Mouse (Mus musculus) C2C12 (cell line): ENCODE results near the gene Acad11. TPM values are rescaled to one million over a fixed set of nuclear protein-coding genes. Genes with fewer than 3 reads are reported as not detected.

ENCODE experiments used
- H3K27me3 ChIP-seq: one replicate; pipeline ENCODE4 v1.6.1; 2011; ENCODE audit not compliant: control insufficient read depth, insufficient read depth, insufficient read length
- H3K36me3 ChIP-seq: one replicate; pipeline ENCODE4 v1.6.1; 2011; ENCODE audit not compliant: control insufficient read depth, insufficient read depth
- H3K4me3 ChIP-seq: one replicate; pipeline ENCODE4 v1.5.1; 2011; ENCODE audit warnings: mild to moderate bottlenecking, control low read depth; ENCODE audit not compliant: poor library complexity, insufficient read depth, severe bottlenecking
- H3K79me2 ChIP-seq: one replicate; pipeline ENCODE4 v1.6.1; 2011; ENCODE audit not compliant: control insufficient read depth, insufficient read depth
- H3K79me3 ChIP-seq: one replicate; pipeline ENCODE4 v1.6.1; 2011; ENCODE audit warnings: low read depth, control low read depth
- H3ac ChIP-seq: one replicate; pipeline ENCODE3; 2011; ENCODE audit warnings: low read depth; ENCODE audit not compliant: control insufficient read depth, insufficient read length
- CEBPB ChIP-seq: IDR thresholded peaks from one replicate; pipeline ENCODE4 v1.6.1; 2011; ENCODE audit warnings: low read depth, mild to moderate bottlenecking, control low read depth, moderate library complexity
- CTCF ChIP-seq: IDR thresholded peaks from one replicate; pipeline ENCODE4 v1.5.1; 2011; ENCODE audit not compliant: control insufficient read depth, insufficient read depth, insufficient read length
- FOSL1 ChIP-seq: IDR thresholded peaks from one replicate; pipeline ENCODE4 v1.8.0; 2011; ENCODE audit warnings: mild to moderate bottlenecking, low read length; ENCODE audit not compliant: poor library complexity, insufficient read depth, severe bottlenecking
- MAX ChIP-seq: IDR thresholded peaks from one replicate; pipeline ENCODE4 v1.6.1; 2011; ENCODE audit warnings: mild to moderate bottlenecking, control low read depth
- MYOD1 ChIP-seq: IDR thresholded peaks from one replicate; pipeline ENCODE4 v1.6.1; 2011; ENCODE audit warnings: low read depth; ENCODE audit not compliant: control insufficient read depth, insufficient read length
- MYOG ChIP-seq: IDR thresholded peaks from one replicate; pipeline ENCODE4 v1.6.1; 2011; ENCODE audit not compliant: control insufficient read depth, insufficient read length; ENCODE audit errors: extremely low read depth
- USF1 ChIP-seq: IDR thresholded peaks from one replicate; pipeline ENCODE4 v1.6.1; 2011; ENCODE audit warnings: low read depth, mild to moderate bottlenecking, control low read depth, moderate library complexity
- long read RNA-seq, 2 experiments: library from polyadenylated mRNA; unstranded; transcript quantifications; one replicate each; pipeline ENCODE4 v2.0.0; 2019 to 2020
- polyA plus RNA-seq: library from polyadenylated mRNA; unstranded; fragments of >200 nt; fragmentation: generic; extraction: Trizol; gene quantifications from one replicate; pipeline ENCODE4 v1.2.1, GENCODE M21; 2012; ENCODE audit warnings: missing spikeins

Gene Acad11
- 3.0 TPM for polyA plus RNA-seq
- long read RNA-seq, experiment 1, transcript Acad11-201 (20 exons, 3,444 nt) = major isoform, 5 of 7 reads
- long read RNA-seq, experiment 1, partial matches to known transcripts = 0 of 7 reads
- long read RNA-seq, experiment 1, other reads (novel, unspliced or antisense) = 1 of 7 reads
- long read RNA-seq, experiment 2, transcript Acad11-201 (20 exons, 3,444 nt) = major isoform, 29 of 38 reads
- long read RNA-seq, experiment 2, partial matches to known transcripts = 2 of 38 reads
- long read RNA-seq, experiment 2, other reads (novel, unspliced or antisense) = 7 of 38 reads

DNA sequence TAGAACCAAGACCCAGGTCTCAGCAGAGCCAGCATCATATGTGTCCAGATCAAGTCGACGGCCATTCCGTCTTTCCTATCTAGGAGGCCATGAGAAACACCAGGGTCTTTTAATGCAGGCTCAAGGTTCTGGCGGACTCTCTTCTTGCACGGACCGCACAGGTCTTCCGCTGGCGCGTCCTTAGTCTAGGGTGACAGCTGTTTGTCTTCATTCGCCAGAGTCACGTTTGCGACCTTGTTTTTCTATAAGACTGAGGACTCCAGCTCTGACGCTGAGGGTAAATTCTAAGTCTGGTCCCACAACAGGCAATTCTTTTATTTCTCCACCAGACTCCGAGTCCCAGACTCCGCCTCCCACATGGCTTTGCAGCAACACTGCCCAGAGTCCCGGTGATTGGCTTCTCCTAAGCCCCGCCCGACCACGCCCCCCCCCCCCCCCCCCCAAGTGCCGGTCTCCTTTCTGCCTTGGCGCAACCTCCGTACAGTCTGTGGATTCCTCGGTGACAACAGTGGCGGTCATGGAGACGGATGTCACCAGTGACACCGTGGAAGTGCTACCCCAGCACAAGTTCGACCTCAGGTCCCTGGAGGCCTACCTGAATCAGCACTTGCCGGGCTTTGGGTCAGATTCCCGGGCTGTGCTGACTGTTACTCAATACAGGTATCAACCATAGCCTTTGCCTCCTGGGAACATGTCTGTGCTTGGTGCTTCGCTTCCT lies at the start of gene Acad11:
TSS of gene Acad11 (plus strand) at position 134 of the 718 bp plus-strand sequence.
- H3ac ChIP-seq = peak within 1 kb of the TSS; percentile 97
- no peak for TF ChIP-seq CTCF
- H3K79me2 ChIP-seq = peaks cover 28% of the 10 kb centered on the region
- H3K27me3 ChIP-seq = no peaks in the 10 kb centered on the region
- H3K36me3 ChIP-seq = peaks cover under 1% of the 10 kb centered on the region
- H3K79me3 ChIP-seq = peaks cover 13% of the 10 kb centered on the region
- peak within 1 kb of the TSS; percentile 92 for H3K4me3 ChIP-seq

DNA sequence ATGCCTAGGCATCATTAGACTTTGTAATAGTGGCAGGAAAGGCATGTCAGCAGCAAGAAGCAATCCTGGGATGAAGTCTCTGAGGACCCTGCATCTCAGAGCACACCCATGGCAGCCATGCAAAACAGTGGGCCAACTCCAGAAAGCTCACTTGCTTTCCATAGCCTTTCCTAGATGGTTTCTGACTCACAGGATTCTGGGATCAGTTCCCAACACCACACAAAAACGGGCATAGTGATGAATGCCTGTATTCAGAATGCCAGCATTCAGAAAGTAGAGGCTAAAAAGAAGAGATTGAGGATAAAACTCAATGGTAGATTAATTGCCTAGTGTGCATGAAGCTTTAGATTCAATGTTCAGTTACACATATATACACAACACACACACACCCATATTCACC lies 48.7 kb upstream of the Acad11 start:
- H3K36me3 ChIP-seq = no peaks in the 10 kb centered on the region
- H3K79me2 ChIP-seq = no peaks in the 10 kb centered on the region
- no peak overlapping the region for H3ac ChIP-seq
- no peak overlapping the region for H3K4me3 ChIP-seq
- H3K27me3 ChIP-seq = no peaks in the 10 kb centered on the region
- H3K79me3 ChIP-seq = no peaks in the 10 kb centered on the region
- TF ChIP-seq CEBPB = no peak
- no peak for TF ChIP-seq MAX
- TF ChIP-seq CTCF = no peak
- TF ChIP-seq MYOD1 = no peak
- no peak for TF ChIP-seq FOSL1
- TF ChIP-seq MYOG = no peak
- no peak for TF ChIP-seq USF1

DNA sequence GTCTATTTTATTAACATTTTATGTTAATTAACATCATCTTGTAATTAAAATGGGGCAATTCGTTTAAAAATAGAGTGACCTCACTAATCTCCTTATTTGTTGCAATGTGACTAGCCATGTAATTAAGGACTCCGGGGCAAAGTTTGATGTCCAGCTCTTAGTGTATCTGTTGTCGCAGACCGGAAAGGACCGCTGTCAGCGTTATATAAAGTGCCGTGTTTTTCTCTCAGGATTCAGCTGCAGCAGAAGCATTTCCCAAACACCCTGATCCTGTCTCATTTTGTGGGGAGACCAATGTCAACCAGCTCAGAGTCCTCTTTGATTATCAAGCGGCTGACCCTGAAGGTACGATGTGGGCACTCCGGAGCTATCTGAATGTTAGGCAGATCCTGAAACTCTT lies 42.2 kb upstream of the Acad11 start:
- Histone ChIP-seq H3K27me3 (no peaks in the 10 kb centered on the region), H3K36me3 (no peaks in the 10 kb centered on the region), H3ac (no peak overlapping the region), H3K79me3 (no peaks in the 10 kb centered on the region), H3K4me3 (no peak overlapping the region), H3K79me2 (no peaks in the 10 kb centered on the region)
- TF ChIP-seq CTCF (no peak), CEBPB (no peak), FOSL1 (no peak), MAX (no peak), MYOG (no peak), MYOD1 (no peak), USF1 (no peak)

DNA sequence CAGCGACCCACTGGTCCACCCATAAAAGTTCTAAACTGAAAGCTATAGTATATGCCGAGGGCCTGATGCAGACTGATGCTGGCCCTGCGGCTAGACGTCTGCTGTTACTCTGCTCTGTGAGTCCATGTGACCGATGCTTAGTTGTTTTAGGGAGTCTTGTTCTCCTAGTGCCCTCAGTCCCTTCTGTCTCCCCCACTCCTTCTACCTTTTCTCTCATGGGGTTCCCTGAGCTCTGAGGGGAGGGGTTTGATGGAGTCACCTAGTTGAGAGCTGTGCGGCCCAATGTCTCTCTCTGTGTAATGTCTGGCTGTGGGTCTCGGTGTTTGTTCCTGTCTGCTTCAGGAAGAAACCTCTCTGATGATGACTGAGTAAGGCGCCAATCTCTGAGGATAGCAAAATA lies 36.0 kb upstream of the Acad11 start:
- no peaks in the 10 kb centered on the region for H3K36me3 ChIP-seq

DNA sequence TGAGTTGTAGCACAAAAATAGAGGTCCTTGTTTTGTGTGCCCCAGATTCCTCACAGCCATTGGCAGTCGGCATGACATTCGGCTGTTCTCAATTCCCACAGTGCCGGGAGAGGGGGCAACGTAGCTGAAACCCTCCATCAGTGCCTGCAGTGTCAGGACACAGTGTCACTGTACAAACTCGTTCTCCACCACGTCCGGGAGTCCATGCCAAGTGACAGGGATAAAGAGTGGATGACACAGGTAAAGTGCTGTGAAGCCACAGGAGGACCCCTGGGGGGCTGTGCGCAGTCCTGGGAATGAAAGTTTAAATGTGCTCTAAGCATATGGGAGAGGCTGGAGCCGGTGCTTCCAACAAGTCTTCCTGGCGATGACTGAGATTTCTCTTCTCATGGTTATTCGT lies 33.3 kb upstream of the Acad11 start:
- no peaks in the 10 kb centered on the region for H3K27me3 ChIP-seq
- no peaks in the 10 kb centered on the region for H3K79me2 ChIP-seq
- no peaks in the 10 kb centered on the region for H3K36me3 ChIP-seq

More for the DNA sequence above, 36.0 kb upstream of the Acad11 start:
- Histone ChIP-seq H3K79me2 (no peaks in the 10 kb centered on the region), H3K27me3 (no peaks in the 10 kb centered on the region), H3K4me3 (no peak overlapping the region), H3K79me3 (no peaks in the 10 kb centered on the region), H3ac (no peak overlapping the region)
- no peak for TF ChIP-seq CTCF
- TF ChIP-seq USF1 = no peak
- no peak for TF ChIP-seq FOSL1
- no peak for TF ChIP-seq MAX
- TF ChIP-seq MYOG = no peak
- TF ChIP-seq CEBPB = no peak
- TF ChIP-seq MYOD1 = no peak

DNA sequence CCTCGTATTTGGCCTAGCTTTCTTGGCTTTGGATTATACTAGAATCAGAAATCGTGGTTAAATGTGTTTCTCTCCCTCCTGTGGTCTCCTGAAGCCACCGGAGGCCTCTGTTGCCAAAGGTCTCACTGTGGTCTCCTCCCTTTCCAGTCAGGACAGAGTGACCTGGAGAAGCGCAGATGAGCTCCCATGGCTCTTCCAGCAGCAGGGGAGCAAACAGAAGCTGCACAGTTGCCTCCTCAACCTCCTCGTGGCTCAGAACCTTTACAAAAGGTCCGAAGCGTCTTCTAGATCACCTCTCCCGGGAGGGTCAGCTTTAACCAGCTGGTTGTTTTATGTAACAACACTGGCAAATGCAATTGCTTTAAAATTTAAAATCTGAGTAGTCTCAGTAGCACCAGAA lies 28.9 kb upstream of the Acad11 start:
- Histone ChIP-seq H3K27me3 (no peaks in the 10 kb centered on the region), H3K79me2 (no peaks in the 10 kb centered on the region), H3K36me3 (no peaks in the 10 kb centered on the region), H3K4me3 (no peak overlapping the region), H3K79me3 (no peaks in the 10 kb centered on the region), H3ac (no peak overlapping the region)
- TF ChIP-seq MAX (no peak), USF1 (no peak), CEBPB (no peak), MYOG (no peak), MYOD1 (no peak), FOSL1 (no peak)

More for the DNA sequence above, 33.3 kb upstream of the Acad11 start:
- Histone ChIP-seq H3ac (no peak overlapping the region), H3K79me3 (no peaks in the 10 kb centered on the region), H3K4me3 (no peak overlapping the region)
- TF ChIP-seq FOSL1 (no peak), MYOG (no peak)
